Mouse (Mus musculus): ENCODE results near the gene B230219D22Rik. TPM values are rescaled to one million over a fixed set of nuclear protein-coding genes. Genes with fewer than 3 reads are reported as not detected.

Gene B230219D22Rik
- polyA plus RNA-seq, 1 experiment, result 66.6 TPM

GRCm38 (mm10) chr13:55726598-55727119 lies 33.7 kb downstream of the B230219D22Rik start:
- no peak for DNase-seq (ENCODE audit: extremely low spot score in 1 of 2, low spot score in 1 of 2)

DNA sequence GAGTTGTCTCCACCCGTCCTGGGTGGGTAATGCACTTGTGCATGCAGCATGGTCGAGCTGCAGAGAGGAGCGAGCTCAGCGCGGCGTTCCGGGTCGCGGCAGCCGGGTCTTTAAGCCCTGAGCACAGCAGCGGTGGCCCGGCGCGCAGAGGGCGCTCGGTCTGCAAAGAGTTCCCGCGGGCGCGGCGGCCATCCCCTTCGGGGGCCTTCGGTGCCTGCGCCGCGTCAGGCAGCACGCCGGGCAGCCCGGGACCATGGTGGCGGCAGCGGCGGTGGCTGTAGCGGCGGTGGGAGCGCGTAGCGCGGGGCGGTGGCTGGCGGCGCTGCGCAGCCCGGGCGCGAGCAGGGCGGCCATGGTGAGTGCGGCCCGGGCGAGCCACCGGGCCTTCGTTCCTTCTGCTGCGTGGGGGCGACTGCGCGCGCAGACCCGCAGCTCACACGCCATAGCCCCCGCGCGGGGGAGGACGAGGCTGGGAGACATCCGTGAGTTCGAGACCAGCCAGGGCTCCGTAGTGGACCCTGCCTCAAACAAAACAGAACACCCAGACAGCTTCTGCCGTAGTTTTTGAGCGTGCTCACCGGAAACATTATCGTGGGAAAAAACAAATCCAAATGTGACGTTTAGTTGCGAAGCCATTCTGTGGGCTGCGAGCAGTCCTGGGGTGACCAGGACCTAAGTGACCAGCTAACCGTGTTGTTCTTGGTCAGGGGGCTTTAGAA lies 34.4 kb downstream of the B230219D22Rik start, which contains the start of gene Pcbd2:
Gene Pcbd2 (plus strand): TSS at position 249 of the 719 bp plus-strand sequence.
- peak; percentile 34 to 82 for DNase-seq (ENCODE audit: extremely low spot score in 1 of 2, low spot score in 1 of 2)

- peak; percentile 42 to 79 for DNase-seq (ENCODE audit: extremely low spot score in 1 of 2, low spot score in 1 of 2)
Measured at GRCm38 (mm10) chr13:55727839-55728238, 34.9 kb downstream of the B230219D22Rik start.

GRCm38 (mm10) chr13:55730716-55731115 lies 37.8 kb downstream of the B230219D22Rik start:
- no peak for DNase-seq (ENCODE audit: extremely low spot score in 1 of 2, low spot score in 1 of 2)

- no peak for DNase-seq (ENCODE audit: extremely low spot score in 1 of 2, low spot score in 1 of 2)
Measured at GRCm38 (mm10) chr13:55732121-55732520, 39.2 kb downstream of the B230219D22Rik start.

- no peak for DNase-seq (ENCODE audit: extremely low spot score in 1 of 2, low spot score in 1 of 2)
Measured at GRCm38 (mm10) chr13:55733628-55734502, 40.9 kb downstream of the B230219D22Rik start.

DNA sequence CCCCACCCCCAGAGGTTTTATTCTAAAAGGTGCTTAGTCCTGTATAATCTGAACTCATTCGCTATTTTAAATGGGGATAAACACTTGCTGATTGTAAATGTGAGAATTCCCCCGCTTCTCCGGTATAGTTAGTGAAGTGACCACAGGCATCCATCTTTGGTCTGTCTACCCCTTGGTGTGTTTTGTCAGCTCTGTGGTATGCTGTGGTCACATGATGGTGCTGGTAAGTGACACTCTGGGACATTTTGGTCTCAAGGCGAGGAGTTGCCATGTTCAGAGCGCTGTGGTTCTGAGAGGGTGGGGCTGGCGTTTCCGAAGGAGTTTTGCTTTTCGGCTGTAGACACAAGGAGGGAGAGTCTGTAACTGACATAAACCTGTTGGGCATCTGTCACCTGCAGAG lies 45.0 kb downstream of the B230219D22Rik start:
- DNase-seq (ENCODE audit: extremely low spot score in 1 of 2, low spot score in 1 of 2), result no peak

DNA sequence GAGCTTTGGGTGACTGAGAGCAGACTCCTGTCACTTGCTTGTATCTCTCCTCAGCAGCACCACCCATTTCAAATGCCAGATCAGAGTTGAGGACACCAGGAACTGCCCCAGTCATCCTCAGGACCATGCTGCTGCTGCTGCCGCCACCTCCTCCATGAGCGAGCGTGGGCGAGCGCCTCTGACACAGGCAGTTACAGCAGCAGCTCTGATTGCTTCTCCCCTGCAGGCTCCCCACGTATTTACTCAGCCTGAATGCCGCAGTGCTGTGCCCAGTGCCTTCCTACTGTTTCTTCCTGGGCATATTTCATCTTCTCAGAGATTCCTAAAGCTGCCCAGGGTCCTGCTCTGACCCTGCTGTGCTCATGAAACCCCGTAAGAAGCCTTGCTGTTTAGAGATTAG lies 49.4 kb downstream of the B230219D22Rik start:
- peak in 1 of 2 experiments; percentile 46 for DNase-seq (ENCODE audit: extremely low spot score in 1 of 2, low spot score in 1 of 2)

Other genes starting within 250 kb of the B230219D22Rik start
- gene Grk6, start 248.1 kb upstream of the B230219D22Rik start, polyA plus RNA-seq (2012; rRNA removed), result 70.6 and 74.3 TPM in 2 replicates
- 67.1 and 81.0 TPM in 2 replicates for gene Prr7, start 228.9 kb upstream of the B230219D22Rik start, polyA plus RNA-seq (2012; rRNA removed)
- gene Dbn1, start 205.0 kb upstream of the B230219D22Rik start, polyA plus RNA-seq (2012; rRNA removed), result 366 and 391 TPM in 2 replicates
- gene Pdlim7, start 179.4 kb upstream of the B230219D22Rik start, polyA plus RNA-seq (2012; rRNA removed), result 174 and 242 TPM in 2 replicates
- gene Dok3, start 163.8 kb upstream of the B230219D22Rik start, polyA plus RNA-seq (2012; rRNA removed), result 14.7 and 19.6 TPM in 2 replicates
- gene Ddx41, start 156.5 kb upstream of the B230219D22Rik start, polyA plus RNA-seq (2012; rRNA removed), result 83.9 and 92.8 TPM in 2 replicates
- 171 and 177 TPM in 2 replicates for gene Fam193b, start 122.0 kb upstream of the B230219D22Rik start, polyA plus RNA-seq (2012; rRNA removed)
- 97.8 and 113 TPM in 2 replicates for gene Tmed9, start 119.4 kb upstream of the B230219D22Rik start, polyA plus RNA-seq (2012; rRNA removed)
- gene B4galt7, start 93.2 kb upstream of the B230219D22Rik start, polyA plus RNA-seq (2012; rRNA removed), result 30.3 and 33.1 TPM in 2 replicates
- gene Caml, start 70.1 kb upstream of the B230219D22Rik start, polyA plus RNA-seq (2012; rRNA removed), result 67.9 and 74.5 TPM in 2 replicates
- gene Ddx46, start 58.1 kb upstream of the B230219D22Rik start, polyA plus RNA-seq (2012; rRNA removed), result 51.7 and 54.2 TPM in 2 replicates
- 63.7 and 67.2 TPM in 2 replicates for gene Txndc15, start 21.5 kb downstream of the B230219D22Rik start, polyA plus RNA-seq (2012; rRNA removed)
- 28.2 and 30.1 TPM in 2 replicates for gene Pcbd2, start 34.2 kb downstream of the B230219D22Rik start, polyA plus RNA-seq (2012; rRNA removed)
- gene Catsper3, start 91.4 kb downstream of the B230219D22Rik start, polyA plus RNA-seq (2012; rRNA removed), result 0.54 and 0.55 TPM in 2 replicates
- 0.06 TPM in 1 of 2 replicates, not detected in the other for gene Pitx1, start 143.1 kb downstream of the B230219D22Rik start, polyA plus RNA-seq (2012; rRNA removed)